Mouse (Mus musculus) frontal cortex, postnatal 25 days (tissue): ENCODE measurements at regions not wholly inside any gene's neighbourhood (a gene's known extent, or its start where the extent isn't known, plus 50 kb on each side); places are given as distances from the start of the nearest gene placed in this dataset.
A peak's percentile ranks its signal among the peaks of the same experiment; 100 is the strongest.
"Not testable (repeated sequence)": the region's sequence is repeated elsewhere in the genome, so short reads cannot be mapped to it uniquely, and the experiment has no call there.

Experiments used
- DNase-seq, 2 experiments: peaks; one replicate each; pipeline ENCODE4 v3.0.0; 2022; ENCODE audit warnings: low spot score in 2 of 2

DNA sequence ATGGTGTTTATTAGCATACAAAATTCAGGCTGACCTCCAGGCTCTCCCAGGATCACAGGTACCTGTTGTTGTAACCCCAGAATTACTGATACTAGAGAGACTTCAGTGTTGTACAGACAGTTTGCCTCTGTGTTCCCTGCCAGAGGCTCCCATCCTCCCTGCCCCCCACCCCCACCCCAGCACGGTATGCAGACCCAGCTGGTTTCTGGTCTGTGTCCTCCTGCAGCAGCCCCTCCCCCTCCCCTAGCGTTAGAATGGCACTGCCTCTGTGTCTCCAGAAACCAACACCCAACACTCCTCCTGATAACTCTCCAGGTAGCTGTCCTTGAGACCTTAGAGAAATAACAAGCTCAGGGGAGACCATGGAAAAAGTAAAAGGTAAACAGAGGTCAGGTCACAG is 116.6 kb upstream of the Camk1g start:
- DNase-seq = not testable (repeated sequence)

- DNase-seq = no peak
Measured at GRCm38 (mm10) chr1:193484977-193485376, 114.9 kb upstream of the Camk1g start.

DNA sequence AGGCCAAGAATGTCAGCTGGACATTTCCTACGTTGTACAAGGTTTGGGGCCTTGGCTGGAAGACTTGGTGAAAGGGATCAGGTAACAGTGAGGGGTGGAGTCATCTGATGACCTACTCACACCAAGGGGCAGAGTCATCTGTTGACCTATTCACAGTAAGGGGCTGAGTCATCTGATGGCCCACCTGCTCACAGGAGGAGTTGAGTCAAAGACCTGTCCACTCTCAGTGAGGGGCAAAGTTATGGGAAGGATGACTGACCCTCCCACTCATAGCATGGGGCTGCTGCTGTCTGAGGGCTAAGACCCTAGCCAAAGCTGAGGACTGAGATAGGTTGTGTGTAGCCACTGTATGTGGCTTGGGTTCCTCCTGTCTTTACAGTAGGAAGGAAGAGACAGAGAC is 107.2 kb upstream of the Camk1g start:
- no peak for DNase-seq

GRCm38 (mm10) chr1:193476805-193477204 is 106.7 kb upstream of the Camk1g start:
- DNase-seq = no peak

- no peak for DNase-seq
Measured at GRCm38 (mm10) chr1:193466306-193466705, 96.2 kb upstream of the Camk1g start.

DNA sequence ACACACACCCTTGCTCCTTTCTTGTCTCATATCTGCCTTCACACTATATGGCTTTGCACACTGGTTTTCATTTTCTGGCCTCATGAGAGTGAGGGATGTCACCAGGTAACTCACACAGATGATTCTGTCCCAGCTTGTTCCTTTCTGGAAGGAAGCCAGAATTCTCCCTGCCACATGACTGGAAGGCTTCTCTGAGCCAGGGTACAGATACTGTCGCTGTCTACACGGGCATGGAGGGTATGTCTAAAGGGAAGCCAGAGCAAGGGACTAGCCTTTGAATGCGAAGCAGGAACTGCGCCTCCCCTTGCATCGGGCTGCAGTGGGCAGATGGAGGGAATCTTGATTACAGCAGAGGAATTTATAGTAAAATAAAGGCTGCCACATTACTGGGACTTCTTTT is 89.6 kb upstream of the Camk1g start:
- DNase-seq = no peak

DNA sequence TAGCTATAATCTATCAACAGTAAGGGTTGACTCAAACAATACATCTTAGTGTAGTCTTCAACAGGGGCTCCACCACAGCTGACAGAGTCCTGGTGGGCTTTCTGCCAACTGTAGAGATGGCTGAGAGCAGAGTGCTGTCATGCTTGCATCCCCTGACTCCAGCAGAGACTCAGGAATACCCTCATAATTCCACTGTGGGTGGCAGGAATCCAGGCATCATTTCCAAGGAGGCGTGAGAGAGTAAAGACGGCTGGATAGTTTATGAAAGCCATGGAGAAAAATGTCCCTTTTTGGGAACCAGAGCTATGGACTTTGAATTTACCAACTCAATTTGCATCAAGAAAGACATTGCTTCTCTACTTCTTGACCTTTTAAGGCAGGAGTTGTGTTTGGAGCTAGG is 87.8 kb upstream of the Camk1g start:
- DNase-seq = no peak

- no peak for DNase-seq
Measured at GRCm38 (mm10) chr1:193453654-193454053, 83.6 kb upstream of the Camk1g start.

DNA sequence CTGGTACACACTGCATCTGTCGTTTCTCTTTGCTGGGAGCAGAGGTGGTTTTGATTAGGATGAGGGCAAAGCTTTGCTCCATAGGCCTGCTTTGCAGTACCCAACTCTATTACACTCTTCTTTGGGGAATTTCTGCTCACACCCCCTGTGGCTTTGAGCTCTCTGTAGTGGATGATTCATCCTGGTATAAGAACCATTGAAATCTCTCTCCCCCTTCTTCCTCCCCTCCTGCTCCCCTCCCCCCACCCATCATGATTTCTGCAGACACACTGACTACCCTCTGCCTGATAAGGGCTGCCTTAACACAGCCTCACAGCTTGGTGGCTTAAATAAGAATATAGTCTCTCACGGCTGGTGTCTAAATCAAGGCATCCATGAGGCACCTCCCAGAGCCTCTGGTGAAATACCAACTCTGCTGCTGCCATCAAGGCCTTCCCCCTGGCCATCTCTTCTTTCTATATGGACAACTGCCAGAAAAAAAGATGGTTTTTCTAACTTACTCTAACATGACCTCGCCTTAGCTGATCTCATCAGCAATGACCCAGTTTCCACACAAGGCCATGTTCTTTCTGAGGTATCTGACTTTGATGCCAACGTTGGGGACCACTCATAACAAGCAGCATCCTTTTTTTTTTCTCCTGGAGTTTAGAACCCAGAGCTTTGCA is 81.5 kb upstream of the Camk1g start:
- no peak for DNase-seq

- DNase-seq = no peak
Measured at GRCm38 (mm10) chr1:193450814-193451213, 80.7 kb upstream of the Camk1g start.

GRCm38 (mm10) chr1:193450201-193450600 is 80.1 kb upstream of the Camk1g start:
- DNase-seq = no peak

DNA sequence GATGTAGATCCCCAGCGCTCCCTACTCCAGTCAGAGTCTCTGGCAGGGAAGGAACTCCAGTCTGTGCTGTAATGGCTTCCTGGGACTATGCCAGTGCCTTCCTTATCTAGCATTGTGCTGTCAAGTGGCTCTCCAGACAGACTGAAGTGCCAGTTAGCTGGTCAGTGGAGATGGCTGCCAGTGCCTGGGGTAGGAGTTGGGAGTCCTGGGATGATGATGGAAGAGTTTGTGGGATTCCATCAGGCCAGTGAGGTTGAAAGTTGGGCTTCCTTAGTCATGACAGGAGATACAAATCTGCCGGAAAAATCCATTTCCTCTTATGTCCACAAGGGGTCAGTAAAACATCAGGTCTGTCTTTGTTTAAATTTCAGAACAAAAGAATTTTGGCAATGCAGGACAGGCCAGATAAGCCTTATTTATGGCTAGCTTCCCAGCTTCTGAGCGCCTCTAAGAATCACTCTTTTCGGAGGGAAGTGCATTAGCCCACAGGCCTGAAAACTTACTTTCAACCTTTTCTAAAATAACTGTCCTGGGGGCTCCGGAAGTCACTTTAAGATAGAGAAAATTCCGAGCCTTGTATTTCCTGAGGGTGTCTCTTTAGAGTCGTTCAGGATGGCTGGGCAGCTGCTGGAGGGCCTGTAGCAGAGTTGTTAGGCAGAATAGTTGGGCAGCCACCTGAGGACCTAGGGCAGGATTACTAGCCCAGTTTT is 79.5 kb upstream of the Camk1g start:
- DNase-seq = peak in 1 of 2 experiments; percentile 19

DNA sequence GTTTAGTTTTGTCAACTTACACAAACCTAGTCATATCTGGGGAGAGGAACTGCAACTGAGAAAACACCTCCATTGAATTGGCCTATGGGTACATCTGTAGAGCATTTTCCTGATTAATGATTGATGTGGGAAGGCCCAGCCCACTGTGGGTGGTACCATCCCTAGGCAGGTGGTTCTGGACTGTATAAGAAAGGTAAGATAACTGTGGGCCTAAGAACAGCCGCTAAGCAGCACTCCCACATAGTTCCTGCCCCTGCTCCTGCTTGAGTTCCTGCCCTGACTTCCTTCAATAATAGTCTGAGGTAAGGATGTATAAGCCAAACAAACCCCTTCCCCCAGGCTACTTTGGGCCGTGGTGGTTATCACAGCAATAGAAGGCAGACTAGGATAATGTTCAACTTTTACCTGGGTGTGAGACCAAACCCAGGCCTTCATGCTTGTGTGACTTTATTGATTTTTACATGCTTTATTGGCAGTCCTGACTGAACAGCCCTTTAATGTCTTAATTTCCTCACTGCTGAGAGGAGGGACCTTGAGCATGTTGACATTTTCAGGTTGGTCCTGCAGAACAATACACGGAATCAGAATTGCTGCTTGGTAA is 78.8 kb upstream of the Camk1g start:
- DNase-seq = no peak

DNA sequence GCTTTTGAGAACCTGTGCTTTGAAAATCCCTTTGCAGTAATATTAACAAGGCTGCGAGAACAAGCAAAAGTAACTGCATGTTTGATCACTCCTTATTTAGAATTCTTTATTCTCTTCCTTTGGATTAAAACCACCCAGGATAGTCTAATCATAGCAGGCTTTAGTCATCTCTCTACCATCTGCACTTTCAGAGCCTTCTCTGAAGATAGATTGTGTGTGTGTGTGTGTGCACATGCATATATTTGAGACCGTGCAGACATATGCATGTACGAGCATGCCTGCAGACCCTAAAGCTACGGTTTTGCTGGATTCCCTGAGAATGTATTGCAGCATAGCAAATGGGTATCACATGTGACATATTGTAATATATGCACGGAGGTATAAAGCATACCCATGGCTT is 77.5 kb upstream of the Camk1g start:
- DNase-seq = no peak

- no peak for DNase-seq
Measured at GRCm38 (mm10) chr1:193443964-193444676, 74.0 kb upstream of the Camk1g start.

- no peak for DNase-seq
Measured at GRCm38 (mm10) chr1:193440512-193440911, 70.4 kb upstream of the Camk1g start.

GRCm38 (mm10) chr1:193434281-193434680 is 64.2 kb upstream of the Camk1g start:
- DNase-seq = no peak

GRCm38 (mm10) chr1:193433493-193434021 is 63.5 kb upstream of the Camk1g start:
- no peak for DNase-seq

- DNase-seq = no peak
Measured at GRCm38 (mm10) chr1:193430231-193430630, 60.1 kb upstream of the Camk1g start.

GRCm38 (mm10) chr1:193423653-193424075 is 53.6 kb upstream of the Camk1g start:
- DNase-seq = no peak

- DNase-seq = no peak
Measured at GRCm38 (mm10) chr1:193422886-193423285, 52.8 kb upstream of the Camk1g start.

GRCm38 (mm10) chr1:193421820-193422219 is 51.7 kb upstream of the Camk1g start:
- DNase-seq = no peak
